Mouse (Mus musculus) myocyte (in vitro differentiated cells): ENCODE results near the gene Cryz.

ENCODE experiments used
- E2F4 ChIP-seq: IDR thresholded peaks from one replicate; pipeline ENCODE4 v1.6.1; 2011; ENCODE audit warnings: mild to moderate bottlenecking, control low read depth, moderate library complexity; ENCODE audit not compliant: insufficient read depth
- MAX ChIP-seq: IDR thresholded peaks from one replicate; pipeline ENCODE4 v1.6.1; 2011; ENCODE audit warnings: low read depth, mild to moderate bottlenecking, control low read depth
- POLR2A ChIP-seq: IDR thresholded peaks from one replicate; pipeline ENCODE4 v1.6.1; 2011; ENCODE audit warnings: low read depth, mild to moderate bottlenecking, control low read depth, moderate library complexity; ENCODE audit not compliant: insufficient read length
- TCF12 ChIP-seq: IDR thresholded peaks from one replicate; pipeline ENCODE4 v1.6.1; 2011; ENCODE audit warnings: mild to moderate bottlenecking, control low read depth; ENCODE audit not compliant: poor library complexity, insufficient read depth, severe bottlenecking
- TCF3 ChIP-seq: IDR thresholded peaks from one replicate; pipeline ENCODE4 v1.6.1; 2011; ENCODE audit warnings: low read depth, control low read depth; ENCODE audit not compliant: insufficient read length

GRCm38 (mm10) chr3:154671013-154671412 lies 74.5 kb downstream of the Cryz start:
- TF ChIP-seq POLR2A = no peak
- TF ChIP-seq TCF12 = no peak
- no peak for TF ChIP-seq TCF3
- TF ChIP-seq MAX = no peak
- no peak for TF ChIP-seq E2F4
